Mouse (Mus musculus) limb, embryonic 12.5 days (tissue): ENCODE data around the gene Pan2. TPM values are rescaled to one million over a fixed set of nuclear protein-coding genes. Genes with fewer than 3 reads are reported as not detected.

Experiments used
- ATAC-seq: fragments of 200-750 bp; cut with Nextera tagmentation; 2 replicates; pipeline ENCODE4 v1.8.0; 2017; ENCODE audit warnings: low read depth, moderate TSS enrichment; ENCODE audit not compliant: insufficient number of reproducible peaks, insufficient read depth, low FRiP score, low TSS enrichment
- H3K27ac ChIP-seq: fragments of 300-500 bp; sonication (generic); 2 replicates; pipeline ENCODE4 v1.5.1; 2016; ENCODE audit warnings: mild to moderate bottlenecking, moderate library complexity
- H3K27me3 ChIP-seq: fragments of 300-500 bp; sonication (generic); 2 replicates; pipeline ENCODE4 v1.6.1; 2016; ENCODE audit warnings: mild to moderate bottlenecking, moderate library complexity
- H3K36me3 ChIP-seq: fragments of 300-500 bp; sonication (generic); 2 replicates; pipeline ENCODE4 v1.6.1; 2016; ENCODE audit warnings: mild to moderate bottlenecking, moderate library complexity
- H3K4me1 ChIP-seq: fragments of 300-500 bp; sonication (generic); replicated peaks from 2 replicates; pipeline ENCODE4 v1.6.1; 2016
- H3K4me2 ChIP-seq: fragments of 300-500 bp; sonication (generic); 2 replicates; pipeline ENCODE4 v1.6.1; 2016; ENCODE audit warnings: mild to moderate bottlenecking, moderate library complexity
- H3K4me3 ChIP-seq: fragments of 300-500 bp; sonication (generic); replicated peaks from 2 replicates; pipeline ENCODE4 v1.5.1; 2016; ENCODE audit warnings: mild to moderate bottlenecking
- H3K9ac ChIP-seq: fragments of 300-500 bp; sonication (generic); replicated peaks from 2 replicates; pipeline ENCODE4 v1.6.1; 2016; ENCODE audit warnings: mild to moderate bottlenecking, moderate library complexity
- H3K9me3 ChIP-seq: fragments of 300-500 bp; sonication (generic); 2 replicates; pipeline ENCODE4 v1.6.1; 2016; ENCODE audit warnings: mild to moderate bottlenecking, moderate library complexity
- WGBS: fragments of 180-500 bp; shearing (Covaris S2); methylation state at CpG from one replicate; pipeline ENCODE4 v1.1.7; 2016; 5-methylcytosine and 5-hydroxymethylcytosine counted together
- polyA plus RNA-seq: library from polyadenylated mRNA; unstranded; fragments of >200 nt; fragmentation: Nextera tagmentation; extraction: Ambion mirVana; gene quantifications from 2 replicates; pipeline ENCODE4 v1.2.1, GENCODE M21; 2016

Pan2 gene
- polyA plus RNA-seq, 1 experiment from 2014 or later: 42.3 TPM

DNA sequence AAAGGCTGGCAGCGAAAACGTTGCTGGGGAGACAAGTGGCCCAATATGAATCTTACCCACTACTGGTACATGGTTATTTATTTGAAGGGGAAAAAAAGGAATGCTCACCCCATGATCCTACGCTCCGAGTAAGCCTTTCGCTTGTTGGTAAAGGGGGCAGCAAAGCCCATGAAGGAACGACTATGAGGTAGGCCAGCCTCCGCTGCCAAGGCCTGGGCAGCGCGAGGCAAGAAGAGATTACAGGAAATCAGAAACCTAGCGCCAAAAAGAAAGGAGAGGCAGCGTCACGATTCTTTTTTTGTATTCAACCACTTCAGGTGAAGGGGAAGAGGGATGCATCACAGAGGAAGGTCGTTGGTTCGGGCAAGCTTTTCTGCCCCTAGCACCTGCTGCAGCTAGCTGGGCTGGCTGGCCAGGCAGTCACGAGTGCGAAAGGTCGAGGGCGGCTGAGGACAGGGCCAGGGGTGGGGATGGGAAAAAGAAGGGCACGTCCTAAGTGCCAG is 64.8 kb downstream of the Pan2 start:
- peak overlapping the region; percentile 84 for H3K4me2 ChIP-seq
- H3K27ac ChIP-seq: peak overlapping the region; percentile 92
- peaks cover 17% of the 10 kb centered on the region for H3K36me3 ChIP-seq
- H3K9me3 ChIP-seq: no peaks in the 10 kb centered on the region
- H3K4me3 ChIP-seq: peak overlapping the region; percentile 68
- H3K9ac ChIP-seq: peak overlapping the region; percentile 72
- peaks cover 12% of the 10 kb centered on the region for H3K4me1 ChIP-seq
- ATAC-seq: no peak
- 18% methylated on average over 19 of the region's 19 CpGs for WGBS
- no peaks in the 10 kb centered on the region for H3K27me3 ChIP-seq

DNA sequence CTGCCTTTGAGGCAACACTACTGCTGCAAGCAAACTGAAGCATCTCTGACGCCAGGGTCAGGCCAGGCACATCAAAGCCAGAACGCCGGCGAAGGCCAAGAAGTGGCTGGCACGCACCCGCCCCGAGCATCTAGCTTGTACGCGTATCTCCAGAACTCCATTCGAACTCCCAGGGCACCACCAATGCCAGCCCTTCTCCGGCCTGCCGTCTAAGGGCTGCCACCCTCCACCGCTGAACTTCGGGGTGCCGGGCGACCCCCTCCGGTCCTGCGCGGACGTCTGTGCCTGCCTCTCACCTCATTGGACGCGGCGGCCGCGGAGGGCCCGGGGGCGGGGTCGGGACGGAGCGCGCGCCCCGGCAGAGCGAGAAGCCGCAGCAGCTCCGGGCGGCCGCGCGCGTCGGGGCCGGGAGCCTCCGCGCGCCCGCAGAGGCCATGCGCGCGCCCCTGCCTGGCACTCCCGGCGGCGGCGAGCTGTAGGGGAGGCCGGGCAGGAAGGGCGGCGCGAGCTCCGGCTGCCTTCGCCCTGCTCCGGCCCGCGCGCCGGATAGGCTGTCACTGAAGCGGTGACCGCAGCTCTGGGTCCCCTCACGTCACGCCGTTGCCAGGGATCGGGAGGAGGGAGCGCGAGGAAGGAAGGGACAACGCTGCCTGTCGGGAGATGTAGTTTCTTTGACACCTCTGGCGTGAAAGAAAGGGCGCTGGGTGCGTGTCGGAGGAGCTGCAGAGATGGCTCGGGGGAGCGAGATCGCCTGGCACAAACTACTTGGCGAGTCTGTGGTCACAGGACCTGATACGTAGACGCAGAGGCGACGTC is 65.5 kb downstream of the Pan2 start, which contains the start of gene Coq10a:
Coq10a (minus strand) TSS at position 596 of the 816 bp plus-strand sequence.
- ATAC-seq: peak; percentile 94
- peaks cover 11% of the 10 kb centered on the region for H3K36me3 ChIP-seq
- peak within 1 kb of the TSS; percentile 68 for H3K4me3 ChIP-seq
- H3K27ac ChIP-seq: peak within 1 kb of the TSS; percentile 92
- H3K4me1 ChIP-seq: peaks cover 12% of the 10 kb centered on the region
- peak within 1 kb of the TSS; percentile 72 for H3K9ac ChIP-seq
- peak within 1 kb of the TSS; percentile 84 for H3K4me2 ChIP-seq
- no peaks in the 10 kb centered on the region for H3K9me3 ChIP-seq
- WGBS: under 1% methylated on average over 86 of the region's 87 CpGs
- H3K27me3 ChIP-seq: no peaks in the 10 kb centered on the region

GRCm38 (mm10) chr10:128369218-128369543 is 66.0 kb downstream of the Pan2 start:
- 7% methylated on average over 9 of the region's 9 CpGs for WGBS

GRCm38 (mm10) chr10:128369599-128369998 is 66.5 kb downstream of the Pan2 start:
- Histone ChIP-seq H3K4me2 (peak overlapping the region; percentile 84), H3K27ac (peak overlapping the region; percentile 92), H3K9me3 (no peaks in the 10 kb centered on the region), H3K36me3 (peaks cover 8% of the 10 kb centered on the region), H3K27me3 (no peaks in the 10 kb centered on the region), H3K9ac (peak overlapping the region; percentile 72; the same call in 1 of the 2 replicates), H3K4me1 (peaks cover 12% of the 10 kb centered on the region), H3K4me3 (peak overlapping the region; percentile 68; the same call in 1 of the 2 replicates)
- WGBS: 82% methylated on average over 6 of the region's 6 CpGs
- ATAC-seq: no peak

More at GRCm38 (mm10) chr10:128369218-128369543, 66.0 kb downstream of the Pan2 start:
- ATAC-seq: no peak
- H3K27ac ChIP-seq: peak overlapping the region; percentile 92
- H3K36me3 ChIP-seq: peaks cover 8% of the 10 kb centered on the region
- peak overlapping the region; percentile 68 for H3K4me3 ChIP-seq
- peak overlapping the region; percentile 84 for H3K4me2 ChIP-seq
- H3K4me1 ChIP-seq: peaks cover 12% of the 10 kb centered on the region
- no peaks in the 10 kb centered on the region for H3K27me3 ChIP-seq
- H3K9me3 ChIP-seq: no peaks in the 10 kb centered on the region
- peak overlapping the region; percentile 72 for H3K9ac ChIP-seq

- no peak overlapping the region for H3K4me2 ChIP-seq
- no peak overlapping the region for H3K9ac ChIP-seq
- H3K9me3 ChIP-seq: no peaks in the 10 kb centered on the region
- H3K27me3 ChIP-seq: no peaks in the 10 kb centered on the region
- H3K27ac ChIP-seq: no peak overlapping the region
- H3K36me3 ChIP-seq: peaks cover 6% of the 10 kb centered on the region
- no peak for ATAC-seq
- peaks cover 12% of the 10 kb centered on the region for H3K4me1 ChIP-seq
- WGBS: 69% methylated on average over 5 of the region's 6 CpGs
- no peak overlapping the region for H3K4me3 ChIP-seq
These were observed 66.9 kb downstream of the Pan2 start for GRCm38 (mm10) chr10:128370021-128370420.

- WGBS: 34% methylated on average over 4 of the region's 4 CpGs
These were observed 67.5 kb downstream of the Pan2 start for GRCm38 (mm10) chr10:128370601-128371000.

More at GRCm38 (mm10) chr10:128370601-128371000, 67.5 kb downstream of the Pan2 start:
- no peaks in the 10 kb centered on the region for H3K9me3 ChIP-seq
- no peak overlapping the region for H3K4me3 ChIP-seq
- no peak overlapping the region for H3K4me2 ChIP-seq
- ATAC-seq: no peak
- H3K27ac ChIP-seq: no peak overlapping the region
- no peaks in the 10 kb centered on the region for H3K27me3 ChIP-seq
- H3K4me1 ChIP-seq: peaks cover 12% of the 10 kb centered on the region
- no peaks in the 10 kb centered on the region for H3K36me3 ChIP-seq
- no peak overlapping the region for H3K9ac ChIP-seq

Other genes with a start within 250 kb of the Pan2 start
- gene Ptges3, start 244.4 kb upstream of the Pan2 start, polyA plus RNA-seq: 567 and 594 TPM in 2 replicates
- 2,018 and 2,026 TPM in 2 replicates for gene Atp5b, start 220.1 kb upstream of the Pan2 start, polyA plus RNA-seq
- gene Baz2a, start 211.8 kb upstream of the Pan2 start, polyA plus RNA-seq: 8.6 and 9.5 TPM in 2 replicates
- 33.0 and 33.5 TPM in 2 replicates for gene Rbms2, start 123.0 kb upstream of the Pan2 start, polyA plus RNA-seq
- gene Gls2, start 108.9 kb upstream of the Pan2 start, polyA plus RNA-seq: 1.5 and 2.3 TPM in 2 replicates
- gene Spryd4, start 91.5 kb upstream of the Pan2 start, polyA plus RNA-seq: 31.0 and 32.4 TPM in 2 replicates
- 0.38 and 0.44 TPM in 2 replicates for gene Mip, start 77.5 kb upstream of the Pan2 start, polyA plus RNA-seq
- 103 and 108 TPM in 2 replicates for gene Timeless, start 71.3 kb upstream of the Pan2 start, polyA plus RNA-seq
- gene Apon, start 49.2 kb upstream of the Pan2 start, polyA plus RNA-seq: 0.68 and 1.0 TPM in 2 replicates
- gene Apof, start 34.7 kb upstream of the Pan2 start, polyA plus RNA-seq: not detected in 2 replicates
- gene Stat2, start 32.8 kb upstream of the Pan2 start, polyA plus RNA-seq: 17.1 and 17.6 TPM in 2 replicates
- gene Il23a, start 4.6 kb upstream of the Pan2 start, polyA plus RNA-seq: 0.20 TPM in 2 replicates
- gene Cnpy2, start 19.1 kb downstream of the Pan2 start, polyA plus RNA-seq: 351 and 359 TPM in 2 replicates
- 178 and 181 TPM in 2 replicates for gene Cs, start 34.4 kb downstream of the Pan2 start, polyA plus RNA-seq
- 15.5 and 15.8 TPM in 2 replicates for gene Coq10a, start 65.7 kb downstream of the Pan2 start, polyA plus RNA-seq
- 13.5 and 14.8 TPM in 2 replicates for gene Ankrd52, start 73.8 kb downstream of the Pan2 start, polyA plus RNA-seq
- not detected in 2 replicates for gene Slc39a5, start 97.9 kb downstream of the Pan2 start, polyA plus RNA-seq
- gene Nabp2, start 108.2 kb downstream of the Pan2 start, polyA plus RNA-seq: 65.1 and 65.2 TPM in 2 replicates
- gene Rnf41, start 108.3 kb downstream of the Pan2 start, polyA plus RNA-seq: 42.5 TPM in 2 replicates
- gene Smarcc2, start 155.9 kb downstream of the Pan2 start, polyA plus RNA-seq: 105 and 120 TPM in 2 replicates
- 827 and 868 TPM in 2 replicates for gene Myl6, start 190.8 kb downstream of the Pan2 start, polyA plus RNA-seq
- 3.2 and 3.4 TPM in 2 replicates for gene Myl6b, start 195.3 kb downstream of the Pan2 start, polyA plus RNA-seq
- 18.5 and 19.9 TPM in 2 replicates for gene Esyt1, start 222.5 kb downstream of the Pan2 start, polyA plus RNA-seq
- gene Zc3h10, start 244.4 kb downstream of the Pan2 start, polyA plus RNA-seq: 18.1 and 21.4 TPM in 2 replicates
- 3,599 and 3,605 TPM in 2 replicates for gene Rpl41, start 246.0 kb downstream of the Pan2 start, polyA plus RNA-seq